Mouse (Mus musculus) cortical plate, adult 2 months (tissue): ENCODE results near the gene Nomo1.

Experiments used
- CTCF ChIP-seq: fragments of 200-500 bp; IDR thresholded peaks from 2 replicates; pipeline ENCODE4 v1.5.1; 2011; ENCODE audit warnings: mild to moderate bottlenecking, control low read depth, low read length; ENCODE audit not compliant: insufficient read depth; ENCODE audit errors: extremely low read depth
- POLR2A ChIP-seq: fragments of 200-500 bp; IDR thresholded peaks from 2 replicates; pipeline ENCODE4 v1.6.1; 2011; ENCODE audit warnings: mild to moderate bottlenecking, low read length, control low read depth; ENCODE audit not compliant: insufficient read depth; ENCODE audit errors: extremely low read depth

DNA sequence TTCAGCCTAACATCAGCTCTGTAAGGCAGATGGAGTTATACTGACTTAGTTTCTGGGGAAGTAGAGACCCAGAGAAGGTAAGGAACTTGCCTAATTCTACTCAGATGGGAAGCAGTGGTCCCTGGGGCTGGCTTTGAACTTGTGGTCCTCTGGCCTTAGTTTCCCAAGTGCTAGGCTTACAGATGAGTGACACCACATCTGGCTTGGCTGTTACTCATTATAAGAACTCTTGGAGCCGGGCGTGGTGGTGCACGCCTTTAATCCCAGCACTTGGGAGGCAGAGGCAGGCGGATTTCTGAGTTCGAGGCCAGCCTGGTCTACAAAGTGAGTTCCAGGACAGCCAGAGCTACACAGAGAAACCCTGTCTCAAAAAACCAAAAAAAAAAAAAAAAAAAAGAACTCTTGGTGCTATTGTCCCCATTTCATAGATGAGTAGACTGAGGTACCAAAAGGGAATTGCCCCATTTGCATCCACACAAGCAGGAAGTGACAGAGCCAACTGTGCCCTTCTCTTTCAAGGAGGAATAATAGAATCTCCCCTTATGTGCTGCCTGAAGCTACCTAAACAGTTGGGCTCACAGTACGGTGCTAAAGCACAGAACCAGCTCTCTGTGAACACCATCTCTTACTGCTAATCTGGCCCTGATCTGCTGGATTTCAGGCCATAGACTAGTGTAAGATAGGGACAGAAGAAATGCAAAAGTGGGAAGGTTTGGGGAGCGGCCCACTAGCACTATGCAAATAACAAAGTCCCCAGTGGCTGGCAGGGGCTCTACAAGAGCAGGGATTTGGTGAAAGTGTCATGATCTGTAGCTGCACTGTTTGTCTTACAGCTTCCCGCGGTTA is 4.0 kb upstream of the Nomo1 start:
- no peak for TF ChIP-seq CTCF
- no peak for TF ChIP-seq POLR2A
